ENCODE assay signal across 11 mouse cellular contexts in the genomic region with DNA sequence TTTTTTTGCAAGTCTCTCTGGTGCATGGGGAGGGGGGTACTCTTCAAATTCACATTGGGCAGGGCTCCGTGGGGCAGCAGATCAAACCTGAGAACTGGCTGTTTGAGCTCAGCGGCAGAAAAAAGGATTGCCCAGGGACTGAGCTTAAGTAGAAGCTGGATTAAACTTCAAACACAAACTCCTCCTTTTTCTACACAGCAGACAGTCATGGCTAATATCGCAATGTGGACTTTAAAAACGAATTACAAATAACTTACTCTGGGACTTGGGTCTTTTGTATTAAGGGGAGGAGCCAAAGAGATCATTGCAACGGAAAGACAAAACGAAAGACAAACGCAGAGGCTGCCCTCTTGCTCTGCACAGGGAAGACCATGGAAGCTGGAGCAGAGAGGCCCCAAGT.
DNase-seq lines count a peak whose midpoint lies in the region; ATAC-seq and TF ChIP-seq lines count a peak whose summit lies in the region.
"Had no signal": no experiment of that assay in that cellular context is flagged by ENCODE, and none has a peak within 500 bp of the region (broad histone marks: within the 10 kb centered on the region; RNA-seq: fewer than 3 reads in every experiment).

No protein-coding gene starts in this region.

- no peak for ATAC-seq in hindbrain, embryonic 11.5 days (ENCODE audit: low FRiP score)
- no peak for ATAC-seq in stomach, embryonic 14.5 days (ENCODE audit: insufficient number of reproducible peaks, insufficient read depth, low FRiP score, low read depth)
- no peak for ATAC-seq in stomach, postnatal 0 days (ENCODE audit: low FRiP score, low TSS enrichment)
- ATAC-seq in limb, embryonic 11.5 days (ENCODE audit: insufficient number of reproducible peaks, low FRiP score, low TSS enrichment, low read depth), result 0 out of 2 replicates have a peak, but pooled peaks have one; percentile 40

- no peak overlapping the region for H3K9ac ChIP-seq in hindbrain, embryonic 11.5 days (ENCODE audit: low read depth, low read length)
- H3K9ac ChIP-seq in stomach, embryonic 14.5 days (replicated peaks; ENCODE audit: low read depth, low read length), result no peak overlapping the region
- no peak overlapping the region for H3K9ac ChIP-seq in stomach, postnatal 0 days (ENCODE audit: low read length)
- peak overlapping the region; percentile 45; the same call in 1 of the 2 replicates for H3K9ac ChIP-seq in limb, embryonic 11.5 days (ENCODE audit: low read length)
- H3K9ac ChIP-seq: lung, embryonic 15.5 days had no signal

- 11% methylated on average over 7 of the region's 7 CpGs for WGBS in hindbrain, embryonic 10.5 days
- WGBS in hindbrain, embryonic 11.5 days, result 10% methylated on average over 7 of the region's 7 CpGs
- WGBS in stomach, embryonic 14.5 days, result 10% methylated on average over 7 of the region's 7 CpGs
- 12% methylated on average over 7 of the region's 7 CpGs for WGBS in stomach, postnatal 0 days
- 16% methylated on average over 7 of the region's 7 CpGs for WGBS in limb, embryonic 11.5 days

- TF ChIP-seq EP300 in stomach, postnatal 0 days (optimal IDR thresholded peaks at IDR 0.05), result no peak

- H3K9me3 ChIP-seq in hindbrain, embryonic 10.5 days, result no peaks in the 10 kb centered on the region
- H3K9me3 ChIP-seq in hindbrain, embryonic 11.5 days (ENCODE audit: control insufficient read depth, low read length), result no peaks in the 10 kb centered on the region
- H3K9me3 ChIP-seq in stomach, embryonic 14.5 days (ENCODE audit: control insufficient read depth, low read depth, low read length), result no peaks in the 10 kb centered on the region
- no peaks in the 10 kb centered on the region for H3K9me3 ChIP-seq in stomach, postnatal 0 days (ENCODE audit: control insufficient read depth, low read length)
- H3K9me3 ChIP-seq in limb, embryonic 11.5 days (ENCODE audit: control insufficient read depth, low read length), result no peaks in the 10 kb centered on the region; the same call in 1 of the 2 replicates
- H3K9me3 ChIP-seq: lung, embryonic 15.5 days had no signal

- DNase-seq in hindbrain, embryonic 10.5 days (ENCODE audit: low spot score), result no peak
- DNase-seq in hindbrain, embryonic 11.5 days (ENCODE audit: low spot score), result no peak
- DNase-seq in stomach, postnatal 0 days (ENCODE audit: low spot score), result no peak
- DNase-seq in limb, embryonic 11.5 days (ENCODE audit: low spot score), result no peak
- no peak for DNase-seq in right cerebral cortex, postnatal 10 days (ENCODE audit: low spot score in 2 of 2)
- no peak for DNase-seq in gastrocnemius, adult 2 months
- DNase-seq: gastrocnemius, postnatal 14 days; layer of hippocampus, postnatal 36 days had no signal

- peaks cover 23% of the 10 kb centered on the region for H3K36me3 ChIP-seq in hindbrain, embryonic 10.5 days
- H3K36me3 ChIP-seq in hindbrain, embryonic 11.5 days (ENCODE audit: control insufficient read depth, insufficient read depth, low read length), result no peaks in the 10 kb centered on the region
- no peaks in the 10 kb centered on the region for H3K36me3 ChIP-seq in stomach, embryonic 14.5 days (ENCODE audit: control insufficient read depth, insufficient read depth, low read length)
- H3K36me3 ChIP-seq in stomach, postnatal 0 days (ENCODE audit: control insufficient read depth, insufficient read depth, low read length), result no peaks in the 10 kb centered on the region
- no peaks in the 10 kb centered on the region for H3K36me3 ChIP-seq in limb, embryonic 11.5 days (ENCODE audit: control insufficient read depth, insufficient read depth, low read length)
- H3K36me3 ChIP-seq: lung, embryonic 15.5 days had no signal

- H3K4me1 ChIP-seq in hindbrain, embryonic 10.5 days (replicated peaks), result peaks cover 61% of the 10 kb centered on the region
- H3K4me1 ChIP-seq in hindbrain, embryonic 11.5 days (replicated peaks; ENCODE audit: control insufficient read depth, insufficient read depth, low read length), result peaks cover 9% of the 10 kb centered on the region; the same call in 1 of the 2 replicates
- peaks cover 15% of the 10 kb centered on the region; the same call in 1 of the 2 replicates for H3K4me1 ChIP-seq in stomach, embryonic 14.5 days (ENCODE audit: control insufficient read depth, insufficient read depth, low read length)
- 0 out of 2 replicates have a peak, but pooled peaks cover 6% of the 10 kb centered on the region for H3K4me1 ChIP-seq in stomach, postnatal 0 days (replicated peaks; ENCODE audit: control insufficient read depth, insufficient read depth)
- peaks cover 28% of the 10 kb centered on the region for H3K4me1 ChIP-seq in limb, embryonic 11.5 days (ENCODE audit: control insufficient read depth, insufficient read depth, low read length)

- intact Hi-C loops in gastrocnemius, adult 2 months (cut with DNase I), result loop anchor here (5.0 kb wide), 1 partner anchor 79 kb away; no protein-coding TSS in a partner anchor

- H3K4me3 ChIP-seq in hindbrain, embryonic 10.5 days, result no peak overlapping the region
- no peak overlapping the region for H3K4me3 ChIP-seq in hindbrain, embryonic 11.5 days (ENCODE audit: low read depth, low read length)
- no peak overlapping the region for H3K4me3 ChIP-seq in stomach, embryonic 14.5 days (ENCODE audit: low read depth, low read length)
- H3K4me3 ChIP-seq in stomach, postnatal 0 days (ENCODE audit: low read depth, low read length), result no peak overlapping the region
- no peak overlapping the region for H3K4me3 ChIP-seq in limb, embryonic 11.5 days (ENCODE audit: low read depth, low read length)
- no peak overlapping the region for H3K4me3 ChIP-seq in gastrocnemius, adult 2 months
- H3K4me3 ChIP-seq: lung, embryonic 15.5 days had no signal

- TF ChIP-seq CTCF in stomach, postnatal 0 days (IDR thresholded peaks at IDR 0.05; ENCODE audit: low read depth), result no peak
- no peak for TF ChIP-seq CTCF in gastrocnemius, adult 2 months (IDR thresholded peaks at IDR 0.05)

- H3K27ac ChIP-seq in hindbrain, embryonic 10.5 days, result peak overlapping the region; percentile 83
- no peak overlapping the region; the same call in 1 of the 2 replicates for H3K27ac ChIP-seq in hindbrain, embryonic 11.5 days (ENCODE audit: low read depth, low read length)
- H3K27ac ChIP-seq in stomach, embryonic 14.5 days (ENCODE audit: low read length), result peak overlapping the region; percentile 33; the same call in 1 of the 2 replicates
- no peak overlapping the region for H3K27ac ChIP-seq in stomach, postnatal 0 days (replicated peaks)
- H3K27ac ChIP-seq in limb, embryonic 11.5 days (replicated peaks; ENCODE audit: low read depth, low read length), result peak overlapping the region; percentile 83
- H3K27ac ChIP-seq in gastrocnemius, adult 2 months, result no peak overlapping the region
- H3K27ac ChIP-seq: lung, embryonic 15.5 days had no signal

- no peak overlapping the region for H3K4me2 ChIP-seq in hindbrain, embryonic 11.5 days (replicated peaks; ENCODE audit: low read depth, low read length)
- H3K4me2 ChIP-seq in stomach, embryonic 14.5 days (replicated peaks; ENCODE audit: low read depth, low read length), result no peak overlapping the region
- H3K4me2 ChIP-seq in stomach, postnatal 0 days (replicated peaks; ENCODE audit: low read depth), result no peak overlapping the region
- peak overlapping the region; percentile 30; the same call in 1 of the 2 replicates for H3K4me2 ChIP-seq in limb, embryonic 11.5 days (ENCODE audit: low read depth, severe bottlenecking)
- H3K4me2 ChIP-seq: lung, embryonic 15.5 days had no signal

- H3K27me3 ChIP-seq in hindbrain, embryonic 10.5 days (ENCODE audit: insufficient read depth, poor library complexity, severe bottlenecking), result no peaks in the 10 kb centered on the region
- no peaks in the 10 kb centered on the region for H3K27me3 ChIP-seq in hindbrain, embryonic 11.5 days (ENCODE audit: control insufficient read depth, insufficient read depth, low read length)
- H3K27me3 ChIP-seq in stomach, embryonic 14.5 days (ENCODE audit: control insufficient read depth, insufficient read depth, low read length), result no peaks in the 10 kb centered on the region
- no peaks in the 10 kb centered on the region for H3K27me3 ChIP-seq in stomach, postnatal 0 days (ENCODE audit: control insufficient read depth, insufficient read depth, low read length)
- H3K27me3 ChIP-seq in limb, embryonic 11.5 days (ENCODE audit: control insufficient read depth, insufficient read depth, low read length), result no peaks in the 10 kb centered on the region
- H3K27me3 ChIP-seq: CH12.LX; lung, embryonic 15.5 days had no signal

Comparison
In these comparisons a context has a peak if more than half of its experiments do, and no peak if none do; other contexts are left out.
1. H3K27ac ChIP-seq: peak in hindbrain, embryonic 10.5 days (single experiment), stomach, embryonic 14.5 days (single experiment) and limb, embryonic 11.5 days (single experiment); none in hindbrain, embryonic 11.5 days (single experiment), stomach, postnatal 0 days (single experiment) and gastrocnemius, adult 2 months (single experiment).